Mouse (Mus musculus): Measurements from ENCODE around the gene Cyp2d22.
A peak's percentile ranks its signal among the peaks of the same experiment; 100 is the strongest.

- TF ChIP-seq CTCF (IDR thresholded peaks at IDR 0.05; ENCODE audit: low read depth, low read length) (peak; percentile 66), GATA1 (IDR thresholded peaks at IDR 0.05; ENCODE audit: borderline replicate concordance, low read length) (no peak), POLR2AphosphoS5 (IDR thresholded peaks at IDR 0.05; ENCODE audit: insufficient replicate concordance, low read depth, low read length) (no peak)
These were observed 25.7 kb downstream of the Cyp2d22 start, which contains the start of gene Ndufa6 for GRCm38 (mm10) chr15:82354126-82354945.

Data from G1E (cell line).